Mouse (Mus musculus) neural tube, embryonic 15.5 days (tissue): ENCODE data around the gene Ces3a. TPM values are rescaled to one million over a fixed set of nuclear protein-coding genes. Genes with fewer than 3 reads are reported as not detected.
"Not testable (repeated sequence)": the region's sequence is repeated elsewhere in the genome, so short reads cannot be mapped to it uniquely, and the experiment has no call there.

ENCODE experiments used
- ATAC-seq: fragments of 200-750 bp; cut with Nextera tagmentation; 2 replicates; pipeline ENCODE4 v1.8.0; 2017; ENCODE audit warnings: mild to moderate bottlenecking, moderate TSS enrichment, moderate library complexity; ENCODE audit not compliant: low FRiP score
- H3K27ac ChIP-seq: fragments of 300-500 bp; sonication (generic); replicated peaks from 2 replicates; pipeline ENCODE4 v1.5.1; 2015; ENCODE audit warnings: mild to moderate bottlenecking, inconsistent platforms
- H3K27me3 ChIP-seq: fragments of 300-500 bp; sonication (generic); replicated peaks from 2 replicates; pipeline ENCODE4 v1.6.1; 2015; ENCODE audit warnings: inconsistent platforms
- H3K36me3 ChIP-seq: fragments of 300-500 bp; sonication (generic); 2 replicates; pipeline ENCODE4 v1.6.1; 2015; ENCODE audit warnings: inconsistent platforms
- H3K4me1 ChIP-seq: fragments of 300-500 bp; sonication (generic); 2 replicates; pipeline ENCODE4 v1.6.1; 2015; ENCODE audit warnings: inconsistent platforms
- H3K4me2 ChIP-seq: fragments of 300-500 bp; sonication (generic); 2 replicates; pipeline ENCODE4 v1.6.1; 2015; ENCODE audit warnings: inconsistent platforms, mild to moderate bottlenecking, moderate library complexity
- H3K4me3 ChIP-seq: fragments of 300-500 bp; sonication (generic); replicated peaks from 2 replicates; pipeline ENCODE4 v1.5.1; 2015; ENCODE audit warnings: mild to moderate bottlenecking, inconsistent platforms
- H3K9ac ChIP-seq: fragments of 300-500 bp; sonication (generic); replicated peaks from 2 replicates; pipeline ENCODE4 v1.6.1; 2015; ENCODE audit warnings: mild to moderate bottlenecking, inconsistent platforms
- H3K9me3 ChIP-seq: fragments of 300-500 bp; sonication (generic); replicated peaks from 2 replicates; pipeline ENCODE4 v1.6.1; 2016; ENCODE audit warnings: inconsistent platforms
- WGBS: fragments of 180-500 bp; shearing (Covaris S2); methylation state at CpG from one replicate; pipeline ENCODE4 v1.1.7; 2015; ENCODE audit warnings: mixed read lengths; 5-methylcytosine and 5-hydroxymethylcytosine counted together
- polyA plus RNA-seq: library from polyadenylated mRNA; unstranded; fragments of >200 nt; fragmentation: Nextera tagmentation; extraction: Ambion mirVana; gene quantifications from 2 replicates; pipeline ENCODE4 v1.2.1, GENCODE M21; 2015

The Ces3a gene
- polyA plus RNA-seq, 1 experiment from 2014 or later, result not detected

- not testable (repeated sequence) for H3K27ac ChIP-seq, H3K36me3 ChIP-seq, H3K4me1 ChIP-seq, H3K4me2 ChIP-seq, H3K4me3 ChIP-seq, H3K27me3 ChIP-seq, ATAC-seq, H3K9ac ChIP-seq, H3K9me3 ChIP-seq
- 79% methylated on average over 5 of the region's 5 CpGs for WGBS
Observed at GRCm38 (mm10) chr8:105103701-105104100, 55.3 kb downstream of the Ces3a start.

GRCm38 (mm10) chr8:105104220-105104619 is 55.8 kb downstream of the Ces3a start:
- no peak overlapping the region for H3K27ac ChIP-seq
- no peak for ATAC-seq
- no peaks in the 10 kb centered on the region for H3K4me1 ChIP-seq
- H3K36me3 ChIP-seq, result no peaks in the 10 kb centered on the region
- no peak overlapping the region for H3K9ac ChIP-seq
- no peak overlapping the region for H3K4me3 ChIP-seq
- no peaks in the 10 kb centered on the region for H3K9me3 ChIP-seq
- H3K4me2 ChIP-seq, result no peak overlapping the region
- no peaks in the 10 kb centered on the region for H3K27me3 ChIP-seq
- WGBS, result 88% methylated on average over 3 of the region's 3 CpGs

Other genes with a start within 250 kb of the Ces3a start
- 0.15 and 0.40 TPM in 2 replicates for gene Ces2b, start 217.0 kb upstream of the Ces3a start, polyA plus RNA-seq
- gene Ces2c, start 201.5 kb upstream of the Ces3a start, polyA plus RNA-seq, result not detected in 2 replicates
- gene Ces2e, start 122.3 kb upstream of the Ces3a start, polyA plus RNA-seq, result 0.19 TPM in 1 of 2 replicates, not detected in the other
- gene Ces2f, start 101.2 kb upstream of the Ces3a start, polyA plus RNA-seq, result 0.13 TPM in 1 of 2 replicates, not detected in the other
- 0.12 and 0.40 TPM in 2 replicates for gene Ces2g, start 86.9 kb upstream of the Ces3a start, polyA plus RNA-seq
- not detected in 2 replicates for gene Ces2h, start 47.7 kb upstream of the Ces3a start, polyA plus RNA-seq
- gene Ces3b, start 35.2 kb downstream of the Ces3a start, polyA plus RNA-seq, result not detected in 2 replicates
- 0.18 TPM in 1 of 2 replicates, not detected in the other for gene Ces4a, start 83.2 kb downstream of the Ces3a start, polyA plus RNA-seq
- gene Cbfb, start 122.1 kb downstream of the Ces3a start, polyA plus RNA-seq, result 34.0 and 38.6 TPM in 2 replicates
- 27.7 and 30.3 TPM in 2 replicates for gene D230025D16Rik, start 176.5 kb downstream of the Ces3a start, polyA plus RNA-seq
- 12.3 and 12.4 TPM in 2 replicates for gene B3gnt9, start 206.6 kb downstream of the Ces3a start, polyA plus RNA-seq
- gene Tradd, start 216.0 kb downstream of the Ces3a start, polyA plus RNA-seq, result 20.7 and 24.3 TPM in 2 replicates
- gene Fbxl8, start 216.0 kb downstream of the Ces3a start, polyA plus RNA-seq, result 1.9 and 3.0 TPM in 2 replicates
- gene Hsf4, start 221.2 kb downstream of the Ces3a start, polyA plus RNA-seq, result 0.45 and 0.92 TPM in 2 replicates
- gene Nol3, start 227.5 kb downstream of the Ces3a start, polyA plus RNA-seq, result 5.7 and 6.2 TPM in 2 replicates
- gene 4931428F04Rik, start 241.3 kb downstream of the Ces3a start, polyA plus RNA-seq, result 104 and 122 TPM in 2 replicates
- 10.6 and 11.3 TPM in 2 replicates for gene Exoc3l, start 247.5 kb downstream of the Ces3a start, polyA plus RNA-seq
- gene E2f4, start 249.1 kb downstream of the Ces3a start, polyA plus RNA-seq, result 41.6 and 61.6 TPM in 2 replicates